Mouse (Mus musculus) brown adipose tissue, adult 24 weeks (tissue): Measurements from ENCODE around the gene Gnb5. TPM values are rescaled to one million over a fixed set of nuclear protein-coding genes. Genes with fewer than 3 reads are reported as not detected.

Experiments used
- H3K27ac ChIP-seq: fragments of 200-500 bp; replicated peaks from 2 replicates; pipeline ENCODE4 v1.5.1; 2012; ENCODE audit warnings: low read depth, mild to moderate bottlenecking, low read length
- H3K4me1 ChIP-seq: fragments of 200-500 bp; 2 replicates; pipeline ENCODE4 v1.6.1; 2012; ENCODE audit warnings: low read length, mixed read lengths; ENCODE audit not compliant: control insufficient read depth, insufficient read depth, insufficient read length
- H3K4me3 ChIP-seq: fragments of 200-500 bp; 2 replicates; pipeline ENCODE4 v1.5.1; 2012; ENCODE audit warnings: low read depth, mild to moderate bottlenecking, low read length, moderate library complexity; ENCODE audit not compliant: insufficient read depth
- polyA plus RNA-seq: library from polyadenylated mRNA; stranded (reverse); fragments of >200 nt; gene quantifications from 2 replicates; pipeline ENCODE4 v1.2.4, GENCODE M21; 2012; ENCODE audit not compliant: missing spikeins, insufficient read depth, insufficient read length

The Gnb5 gene
- polyA plus RNA-seq, 1 experiment = 21.2 TPM

DNA sequence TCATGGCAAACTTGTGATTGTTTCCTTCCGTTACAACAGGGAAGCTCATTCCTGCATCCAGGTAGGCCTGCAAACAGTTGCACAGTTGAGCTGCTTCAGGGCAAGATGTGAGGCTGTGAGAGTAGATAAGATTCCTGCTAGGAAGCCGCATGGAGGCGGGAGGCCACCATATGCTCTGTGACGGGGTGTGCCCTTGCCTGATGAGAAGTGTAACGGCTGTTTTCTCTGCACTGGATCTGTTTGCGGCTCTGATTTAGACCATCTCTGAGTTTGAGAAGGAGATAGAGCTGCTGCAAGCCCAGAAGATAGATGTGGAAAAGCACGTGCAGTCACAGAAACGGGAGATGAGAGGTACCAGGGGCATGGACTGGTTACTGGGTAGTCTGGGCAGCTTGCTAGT, 22.5 kb upstream of the Gnb5 start:
- no peak overlapping the region for H3K27ac ChIP-seq
- H3K4me1 ChIP-seq = no peaks in the 10 kb centered on the region
- no peak overlapping the region for H3K4me3 ChIP-seq

DNA sequence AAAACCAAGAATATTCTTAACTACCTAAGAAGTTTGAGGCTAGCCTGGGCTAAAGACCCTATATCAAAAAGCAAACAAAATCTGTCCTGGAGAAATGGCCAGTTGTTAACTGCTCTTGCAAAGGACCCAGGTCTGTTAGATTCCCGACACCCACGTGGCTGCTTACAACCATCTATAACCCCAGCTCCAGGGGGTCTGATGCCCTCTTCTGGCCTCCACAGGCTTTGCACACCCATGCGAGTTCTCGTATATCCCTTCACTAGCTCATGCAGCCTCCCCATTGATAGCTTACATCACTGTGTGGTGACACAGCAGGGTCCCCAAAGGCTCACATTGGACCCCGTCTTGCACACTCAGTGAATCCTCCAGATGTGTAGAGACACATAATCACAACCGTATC, 20.7 kb upstream of the Gnb5 start:
- Histone ChIP-seq H3K27ac (no peak overlapping the region), H3K4me3 (no peak overlapping the region), H3K4me1 (no peaks in the 10 kb centered on the region)

DNA sequence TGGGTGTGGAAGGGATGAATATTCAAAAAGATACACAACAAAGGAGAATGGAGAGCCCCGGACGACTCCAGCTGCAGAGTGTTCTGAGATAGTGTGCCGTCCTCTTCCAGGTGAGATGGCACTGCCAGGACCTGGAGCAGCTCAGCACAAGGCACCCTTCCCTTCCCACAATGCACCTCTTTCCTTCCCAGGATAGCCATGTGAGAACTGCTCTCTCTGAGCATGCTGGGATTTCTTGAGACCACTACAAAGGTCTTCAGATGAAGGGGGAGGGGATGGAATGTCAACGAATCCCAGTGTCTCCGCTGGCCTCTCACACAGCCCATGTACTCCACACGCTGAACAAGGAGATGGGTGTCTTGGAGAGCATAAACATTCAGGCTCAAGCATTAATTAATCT, 18.5 kb upstream of the Gnb5 start:
- Histone ChIP-seq H3K4me3 (no peak overlapping the region), H3K4me1 (no peaks in the 10 kb centered on the region), H3K27ac (no peak overlapping the region)

DNA sequence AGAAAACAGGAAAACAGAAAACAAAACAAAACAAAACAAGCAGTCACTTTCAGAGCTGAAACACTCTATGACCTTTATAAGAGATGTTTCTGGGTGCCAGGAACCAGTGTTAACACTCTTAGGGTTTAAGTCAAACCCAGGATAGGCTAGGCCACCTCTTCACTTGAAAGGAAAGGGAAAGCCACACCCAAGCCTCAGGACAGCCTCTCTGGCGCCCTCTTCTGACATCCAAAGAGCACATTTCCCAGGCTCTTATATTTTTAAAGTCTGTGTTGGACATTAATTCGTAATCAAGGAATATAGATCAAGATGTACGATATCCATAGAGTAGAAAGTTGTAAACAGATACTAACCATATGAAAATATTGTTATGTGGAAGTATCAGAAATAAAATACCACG, 16.5 kb upstream of the Gnb5 start:
- H3K4me3 ChIP-seq = no peak overlapping the region
- H3K4me1 ChIP-seq = no peaks in the 10 kb centered on the region
- no peak overlapping the region for H3K27ac ChIP-seq

DNA sequence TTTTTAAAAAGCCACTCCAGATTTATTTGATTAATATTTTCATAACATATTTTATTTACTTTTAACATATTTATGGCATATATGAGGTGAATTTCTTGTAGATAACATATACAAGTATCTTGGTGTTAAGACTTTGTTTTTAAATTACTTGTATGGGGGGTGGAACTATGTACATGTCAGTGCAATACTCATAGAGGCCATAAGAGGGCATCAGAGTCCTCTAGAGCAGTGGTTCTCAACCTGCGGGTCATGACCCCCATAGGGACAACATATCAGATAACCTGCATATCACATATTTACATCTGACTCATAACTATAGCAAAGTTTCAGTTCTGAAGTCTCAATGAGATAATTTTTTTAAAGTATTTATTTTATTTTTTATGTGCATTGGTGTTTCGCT, 6.7 kb upstream of the Gnb5 start:
- Histone ChIP-seq H3K4me1 (no peaks in the 10 kb centered on the region), H3K4me3 (no peak overlapping the region), H3K27ac (no peak overlapping the region)

DNA sequence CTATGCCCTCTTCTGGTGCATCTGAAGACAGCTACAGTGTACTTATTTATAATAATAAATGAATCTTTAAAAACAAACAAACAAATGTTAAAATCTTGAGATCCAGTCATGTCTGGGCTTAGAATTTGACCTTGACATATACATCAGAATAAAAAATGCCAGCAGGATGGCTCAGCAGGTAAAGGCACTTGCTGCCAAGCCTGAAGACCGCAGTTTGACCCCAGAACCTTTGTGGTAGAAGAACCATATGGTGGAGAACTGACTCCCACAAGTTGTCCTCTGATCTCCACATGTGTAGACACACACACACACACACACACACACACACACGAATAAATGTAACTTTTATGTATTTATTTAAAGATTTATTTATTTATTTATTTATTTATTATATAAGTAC, 3.1 kb upstream of the Gnb5 start:
- H3K4me1 ChIP-seq = no peaks in the 10 kb centered on the region
- no peak overlapping the region for H3K4me3 ChIP-seq
- no peak overlapping the region for H3K27ac ChIP-seq

DNA sequence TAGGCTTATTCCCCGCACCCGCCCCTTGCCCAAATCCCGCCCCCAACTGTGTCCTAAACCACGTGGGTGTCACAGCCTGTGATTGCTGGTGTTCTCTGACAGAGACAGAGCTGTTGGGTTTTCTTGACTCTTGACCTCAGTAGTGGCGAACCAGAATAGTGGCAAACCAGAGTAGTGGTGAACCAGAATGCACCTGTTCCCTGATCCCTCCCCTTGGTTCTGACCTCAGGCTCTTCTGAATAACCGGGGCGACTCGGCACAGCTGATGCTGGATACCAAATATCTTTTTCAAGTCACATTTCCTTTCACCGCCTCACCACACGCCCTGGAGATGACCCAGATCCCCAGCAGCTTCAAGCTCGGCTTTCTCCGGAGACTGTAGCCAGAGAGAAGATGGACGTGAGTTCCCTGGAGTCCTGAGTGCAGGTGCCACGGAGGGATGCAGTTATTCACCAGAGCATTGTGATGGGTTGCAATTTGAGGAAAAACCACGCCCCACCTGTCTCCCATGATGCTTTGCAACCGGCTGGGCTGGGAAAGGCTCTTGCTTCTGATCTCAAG, 2.3 kb upstream of the Gnb5 start:
- Histone ChIP-seq H3K27ac (no peak overlapping the region), H3K4me1 (no peaks in the 10 kb centered on the region), H3K4me3 (no peak overlapping the region)

DNA sequence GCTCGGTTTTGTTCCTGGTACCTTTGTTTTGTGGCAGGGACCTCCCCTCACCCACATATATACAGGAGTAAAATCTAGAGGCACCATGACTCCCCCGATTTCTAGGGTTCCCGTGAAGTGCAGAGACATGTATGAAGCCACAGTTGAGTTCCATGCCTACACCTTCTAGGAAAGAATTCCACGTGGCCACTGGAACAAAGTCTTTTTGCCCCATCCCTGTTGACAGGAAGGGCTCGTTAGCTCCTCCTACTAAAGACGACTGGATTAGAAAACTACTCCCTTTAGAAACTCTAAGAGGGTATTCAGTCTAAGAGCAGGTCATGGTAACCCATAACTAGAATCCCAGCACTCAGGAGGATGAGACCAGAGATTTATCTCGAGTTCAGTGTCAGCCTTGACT, 1.8 kb upstream of the Gnb5 start:
- Histone ChIP-seq H3K4me3 (no peak overlapping the region), H3K27ac (no peak overlapping the region), H3K4me1 (no peaks in the 10 kb centered on the region)

DNA sequence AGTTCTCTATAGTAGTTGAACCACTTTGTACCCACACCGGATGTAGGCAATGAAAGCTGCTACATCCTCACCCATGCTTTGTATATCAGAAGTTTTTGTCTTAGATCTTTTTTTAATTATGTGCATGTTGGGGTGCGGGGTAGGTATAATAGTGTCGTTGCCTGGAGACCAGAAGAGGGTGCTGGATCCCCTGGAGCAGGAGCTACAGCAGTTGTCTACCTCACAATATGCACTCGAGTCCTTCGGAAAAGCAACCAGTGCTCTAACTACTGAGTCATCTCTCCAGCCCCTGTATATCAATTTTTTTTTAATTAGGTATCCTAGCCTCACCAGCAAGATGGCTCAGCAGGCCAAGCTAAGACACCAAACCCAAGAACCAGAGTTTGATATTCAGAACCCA, 927 bp downstream of the Gnb5 start:
- no peak overlapping the region for H3K27ac ChIP-seq

DNA sequence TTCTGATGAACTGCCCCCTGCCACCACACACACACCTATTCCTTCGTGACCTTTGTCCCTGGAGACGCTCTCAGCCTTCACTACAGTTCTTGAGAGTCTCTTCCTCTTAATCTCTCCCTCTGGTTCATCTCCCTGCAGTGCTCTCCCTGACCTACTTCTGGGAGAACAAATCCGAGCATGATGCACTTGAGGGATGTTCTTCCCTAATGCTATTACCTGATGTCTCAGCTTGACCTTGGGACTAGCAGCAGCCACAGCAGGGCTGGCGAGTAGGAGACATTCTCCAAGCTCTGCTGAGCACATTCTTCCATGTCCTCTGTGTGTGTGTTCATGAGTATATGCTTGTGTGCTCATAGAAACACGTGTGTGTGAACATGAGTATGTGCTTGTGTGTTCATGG, 2.5 kb downstream of the Gnb5 start:
- no peak overlapping the region for H3K27ac ChIP-seq
- no peak overlapping the region for H3K4me3 ChIP-seq
- H3K4me1 ChIP-seq = no peaks in the 10 kb centered on the region

More for the DNA sequence above, 927 bp downstream of the Gnb5 start:
- no peaks in the 10 kb centered on the region for H3K4me1 ChIP-seq
- no peak overlapping the region for H3K4me3 ChIP-seq

DNA sequence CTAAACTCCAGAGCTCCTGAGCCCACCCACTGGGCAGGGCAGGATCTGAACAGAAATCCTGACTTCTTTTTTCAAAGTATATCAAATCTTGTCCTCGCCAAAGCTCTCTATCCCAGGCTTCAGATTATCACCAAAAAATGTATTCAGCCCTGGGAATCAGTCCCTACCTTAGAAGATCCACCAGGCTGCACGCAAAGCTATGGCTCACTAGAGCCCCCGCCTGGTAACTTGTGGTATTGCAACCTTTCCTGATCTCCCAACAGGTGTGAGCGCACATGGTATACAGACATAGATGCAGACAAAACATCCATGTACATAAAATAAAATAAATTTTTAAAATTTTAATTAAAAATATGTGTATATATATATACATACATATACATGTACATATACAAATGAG, 5.9 kb downstream of the Gnb5 start:
- Histone ChIP-seq H3K4me3 (no peak overlapping the region), H3K27ac (no peak overlapping the region), H3K4me1 (peaks cover 3% of the 10 kb centered on the region; the same call in 1 of the 2 replicates)

DNA sequence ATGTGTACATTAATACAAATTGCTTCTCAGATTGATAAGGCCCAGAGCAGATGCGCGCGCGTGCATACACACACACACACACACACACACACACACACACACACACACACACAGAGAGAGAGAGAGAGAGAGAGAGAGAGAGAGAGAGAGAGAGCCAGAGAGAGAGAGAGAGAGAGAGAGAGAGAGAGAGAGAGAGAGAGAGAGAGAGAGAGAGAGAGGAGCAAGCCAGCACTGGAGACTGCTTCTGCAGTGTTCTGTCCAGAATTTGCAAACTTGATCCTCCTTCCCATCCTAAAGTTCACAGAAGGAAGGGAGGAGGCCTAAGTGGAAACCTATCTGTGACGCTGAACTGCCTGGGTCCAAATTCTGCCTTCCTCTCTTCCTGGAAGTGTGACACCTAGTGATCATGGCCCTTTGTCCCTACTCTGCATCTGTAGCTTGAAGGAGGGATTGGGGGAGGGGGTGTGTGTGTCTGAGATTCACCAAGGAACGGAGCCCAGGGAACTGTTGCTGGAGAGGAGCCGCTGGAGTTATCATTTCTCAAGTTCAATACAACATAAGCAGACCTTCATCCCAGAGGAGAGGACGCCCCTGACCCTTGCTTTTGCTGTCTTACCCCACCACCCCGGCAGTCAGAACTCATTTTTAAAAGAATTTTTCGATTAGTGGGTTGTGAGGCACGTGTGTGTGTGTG, 7.2 kb downstream of the Gnb5 start:
- Histone ChIP-seq H3K4me1 (peaks cover 3% of the 10 kb centered on the region; the same call in 1 of the 2 replicates), H3K27ac (no peak overlapping the region), H3K4me3 (peak overlapping the region; percentile 16; the same call in 1 of the 2 replicates)

DNA sequence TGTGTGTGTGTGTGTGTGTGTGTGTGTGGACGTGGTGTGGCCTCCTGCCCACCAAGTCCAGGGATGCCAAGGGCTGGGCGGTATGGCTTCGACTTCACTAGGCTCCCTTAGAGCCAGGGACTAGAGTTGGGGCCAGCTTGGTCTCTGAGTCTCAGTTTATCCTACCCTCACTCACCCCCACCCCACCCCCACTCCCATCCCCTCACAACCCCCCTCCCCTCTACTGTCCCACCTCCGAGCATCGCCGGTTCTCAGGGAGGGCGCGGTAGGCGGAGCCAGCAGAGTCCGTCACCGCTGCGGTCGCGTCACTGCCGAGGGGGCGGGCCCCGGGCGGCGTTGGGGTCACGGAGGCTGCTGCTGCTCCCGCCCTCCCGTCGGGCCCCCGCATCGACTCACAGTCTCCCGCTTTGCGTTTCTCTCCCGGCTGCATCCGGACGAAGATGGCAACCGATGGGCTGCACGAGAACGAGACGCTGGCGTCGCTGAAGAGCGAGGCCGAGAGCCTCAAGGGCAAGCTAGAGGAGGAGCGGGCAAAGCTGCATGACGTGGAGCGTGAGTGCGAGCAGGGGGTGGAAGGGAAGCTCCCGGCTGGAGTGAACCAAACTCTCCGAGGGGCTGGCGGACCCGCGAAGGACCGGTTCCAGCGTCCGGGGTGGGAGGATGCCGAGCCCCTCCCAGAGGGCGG, 7.9 kb downstream of the Gnb5 start:
- H3K4me1 ChIP-seq = peaks cover 3% of the 10 kb centered on the region; the same call in 1 of the 2 replicates
- H3K4me3 ChIP-seq = peak overlapping the region; percentile 77
- H3K27ac ChIP-seq = peak overlapping the region; percentile 66

DNA sequence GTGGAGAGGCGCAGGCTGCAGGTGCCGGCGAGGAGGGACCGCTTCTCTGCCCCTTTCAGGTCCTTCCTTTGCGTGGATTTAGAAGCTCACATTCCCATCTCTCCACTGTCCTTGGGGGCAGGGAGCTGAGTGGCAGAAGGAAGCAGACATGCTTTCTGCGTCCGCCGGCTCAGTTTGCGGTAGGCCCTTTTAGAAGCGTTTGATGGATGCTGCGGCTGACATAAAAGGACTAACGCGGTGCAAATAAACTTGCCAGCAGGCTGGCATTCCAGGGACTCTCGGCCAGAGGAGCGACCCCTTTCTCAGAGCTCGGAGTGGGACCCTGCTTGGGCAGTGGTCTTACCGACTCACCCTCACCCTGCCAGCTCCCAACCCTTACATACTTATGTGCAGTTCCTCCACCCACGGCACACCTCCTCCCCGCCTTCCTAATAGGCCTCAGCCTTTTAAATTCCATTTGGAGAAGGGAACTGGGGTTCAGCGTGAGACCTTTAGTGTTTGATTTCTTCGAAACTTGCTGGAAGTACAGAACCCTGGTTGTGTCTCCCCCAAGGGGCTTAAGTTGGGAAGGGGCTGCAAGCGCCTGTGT, 8.5 kb downstream of the Gnb5 start:
- H3K4me1 ChIP-seq = peaks cover 3% of the 10 kb centered on the region; the same call in 1 of the 2 replicates
- no peak overlapping the region for H3K27ac ChIP-seq
- peak overlapping the region; percentile 77 for H3K4me3 ChIP-seq

DNA sequence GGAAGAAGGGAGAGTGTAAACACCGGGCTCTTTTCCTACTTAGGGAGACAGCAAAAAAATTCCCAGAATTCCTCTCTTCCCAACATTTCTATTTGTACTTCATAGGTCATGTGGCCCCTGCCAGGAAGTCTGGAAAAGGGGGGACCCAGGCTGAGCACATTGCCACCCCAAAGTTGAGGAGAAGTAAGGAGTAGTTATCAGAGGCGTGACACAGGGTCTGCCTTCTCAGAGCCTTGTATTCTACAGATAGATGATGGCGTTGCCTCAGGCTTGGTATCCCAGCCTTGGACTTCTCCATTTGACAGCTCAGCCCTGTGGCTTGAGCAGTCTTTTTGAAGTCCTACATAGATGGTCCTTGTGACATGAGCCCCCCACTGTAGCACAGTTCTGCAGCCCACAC, 9.2 kb downstream of the Gnb5 start:
- Histone ChIP-seq H3K27ac (no peak overlapping the region), H3K4me1 (peaks cover 3% of the 10 kb centered on the region; the same call in 1 of the 2 replicates), H3K4me3 (no peak overlapping the region)
